Mouse (Mus musculus) MEL (cell line): ENCODE data around the gene Hist1h2ad.

Source experiments
- GATA1 ChIP-seq: IDR thresholded peaks from 2 replicates; pipeline ENCODE4 v1.6.1; 2011; ENCODE audit warnings: low read depth, low read length, improper control_type of control experiment
- JUND ChIP-seq: IDR thresholded peaks from 2 replicates; pipeline ENCODE4 v1.6.1; 2011; ENCODE audit warnings: low read depth, mild to moderate bottlenecking, improper control_type of control experiment, low read length
- MAX ChIP-seq: IDR thresholded peaks from 2 replicates; pipeline ENCODE4 v1.6.1; 2011; ENCODE audit warnings: low read length, improper control_type of control experiment
- TBP ChIP-seq: IDR thresholded peaks from 2 replicates; pipeline ENCODE4 v1.8.0; 2011; ENCODE audit warnings: low read depth, low read length, improper control_type of control experiment
- ZC3H11A ChIP-seq: IDR thresholded peaks from 2 replicates; pipeline ENCODE4 v1.6.1; 2012; ENCODE audit warnings: low read depth, mild to moderate bottlenecking, inconsistent platforms, low read length, improper control_type of control experiment

DNA sequence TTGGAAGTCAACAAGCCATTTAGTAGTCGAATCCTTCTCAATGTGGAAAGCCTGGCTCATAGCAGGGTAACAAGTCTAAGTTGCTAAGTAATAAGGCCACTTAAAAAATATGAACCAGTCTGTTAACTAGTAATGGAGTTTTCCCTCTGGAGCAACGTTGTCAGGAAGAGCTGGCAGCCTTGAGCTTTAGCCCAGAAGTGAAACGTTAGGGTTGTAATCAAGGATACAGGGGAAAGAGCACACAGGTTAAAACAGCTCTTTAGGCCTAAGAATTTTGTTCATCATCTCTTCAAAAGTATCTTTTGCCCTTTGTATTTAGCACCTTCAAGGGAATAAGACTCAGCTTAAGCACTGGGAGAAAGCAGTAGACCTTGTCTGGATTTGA is 23.4 kb upstream of the Hist1h2ad start:
- TF ChIP-seq ZC3H11A (no peak), GATA1 (no peak), MAX (no peak), TBP (no peak; the same call in 1 of the 2 replicates), JUND (no peak)
